20 mouse cellular contexts compared by ENCODE assay signal in the genomic region with DNA sequence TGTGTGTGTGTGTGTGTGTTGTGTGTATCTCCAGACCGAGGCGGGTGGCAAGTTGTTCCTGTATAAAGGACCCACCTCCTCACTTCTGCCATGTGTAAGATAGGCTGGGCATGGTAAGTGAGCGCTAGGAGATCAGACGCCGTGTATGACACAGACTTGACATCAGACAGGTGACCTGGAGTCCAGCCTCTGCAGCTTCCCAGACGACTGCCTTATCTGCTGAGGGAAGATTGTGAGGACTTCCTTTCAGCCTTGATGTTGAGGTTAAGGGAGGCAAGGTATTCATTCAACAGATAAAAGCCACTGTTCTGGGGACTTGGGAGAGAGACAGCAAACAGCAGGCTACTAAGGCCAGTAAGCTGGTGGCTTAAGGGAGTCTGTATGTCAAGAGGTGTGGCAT. TPM values are rescaled to one million over a fixed set of nuclear protein-coding genes. Genes with fewer than 3 reads are reported as not detected.
DNase-seq lines count a peak whose midpoint lies in the region; ATAC-seq and TF ChIP-seq lines count a peak whose summit lies in the region.
"Had no signal": no experiment of that assay in that cellular context is flagged by ENCODE, and none has a peak within 500 bp of the region (broad histone marks: within the 10 kb centered on the region; RNA-seq: fewer than 3 reads in every experiment).

No protein-coding gene starts in this region.

- peak; percentile 40 for TF ChIP-seq EP300 in liver, embryonic 14.5 days (IDR thresholded peaks at IDR 0.05; ENCODE audit: low read depth)

- H3K4me1 ChIP-seq in megakaryocyte, embryonic 14.5 days = peaks cover 96% of the 10 kb centered on the region
- H3K4me1 ChIP-seq in liver, embryonic 14.5 days (replicated peaks; ENCODE audit: control insufficient read depth in 2 of 2, insufficient read depth in 2 of 2, low read length in 1 of 2) = peaks cover 32 to 50% of the 10 kb centered on the region in 2 experiments

- TF ChIP-seq CTCF in liver, embryonic 14.5 days (IDR thresholded peaks at IDR 0.05; ENCODE audit: low read depth) = no peak

- no peaks in the 10 kb centered on the region for H3K9me3 ChIP-seq in megakaryocyte, embryonic 14.5 days
- no peaks in the 10 kb centered on the region for H3K9me3 ChIP-seq in liver, embryonic 14.5 days (ENCODE audit: control insufficient read depth, low read length)
- H3K9me3 ChIP-seq: embryonic facial prominence, embryonic 10.5 days; hindbrain, embryonic 15.5 days; limb, embryonic 10.5 days had no signal

- H3K27ac ChIP-seq in liver, embryonic 14.5 days = no peak overlapping the region
- H3K27ac ChIP-seq: embryonic facial prominence, embryonic 10.5 days; hindbrain, embryonic 15.5 days; limb, embryonic 10.5 days; macrophage had no signal

- DNase-seq in liver, embryonic 14.5 days (ENCODE audit: low read depth in 3 of 3, low spot score in 3 of 3) = no peak
- no peak for DNase-seq in layer of hippocampus, adult 9-11 months
- DNase-seq: cerebellum, adult 11 months; cerebellum, postnatal 25 days; heart, adult 18-20 months; heart, postnatal 14 days; kidney, adult 8-10 months; kidney, postnatal 4 days; lung, embryonic 14.5 days; right cerebral cortex, adult 18-20 months; thymus, postnatal 4 days had no signal

- peaks cover 69% of the 10 kb centered on the region for H3K36me3 ChIP-seq in megakaryocyte, embryonic 14.5 days (replicated peaks; ENCODE audit: low read length)
- no peaks in the 10 kb centered on the region for H3K36me3 ChIP-seq in liver, embryonic 14.5 days (replicated peaks; ENCODE audit: control insufficient read depth, insufficient read depth, low read depth)
- H3K36me3 ChIP-seq: hindbrain, embryonic 15.5 days had no signal

- no peak for ATAC-seq in megakaryocyte, adult 5-6 weeks (ENCODE audit: poor library complexity, severe bottlenecking)
- peak; percentile 40 for ATAC-seq in erythroblast, adult 5-6 weeks (replicated peaks; ENCODE audit: low FRiP score, poor library complexity, severe bottlenecking)
- ATAC-seq in liver, embryonic 14.5 days (ENCODE audit: insufficient read depth) = peak; percentile 68
- no peak for ATAC-seq in granulocyte monocyte progenitor cell, adult 5-6 weeks (replicated peaks; ENCODE audit: poor library complexity, severe bottlenecking)
- ATAC-seq in activated CD4-positive, CD25-positive, alpha-beta regulatory T cell, adult 4 months = no peak

- no peaks in the 10 kb centered on the region for H3K27me3 ChIP-seq in megakaryocyte, embryonic 14.5 days (replicated peaks)
- H3K27me3 ChIP-seq in liver, embryonic 14.5 days (ENCODE audit: control insufficient read depth, insufficient read depth, low read length) = no peaks in the 10 kb centered on the region
- H3K27me3 ChIP-seq: hindbrain, embryonic 15.5 days had no signal

- H3K9ac ChIP-seq in liver, embryonic 14.5 days (replicated peaks) = no peak overlapping the region
- H3K9ac ChIP-seq: hindbrain, embryonic 15.5 days; lung, embryonic 14.5 days had no signal

- 6% methylated on average over 6 of the region's 6 CpGs for WGBS in liver, embryonic 14.5 days (ENCODE audit: insufficient replicate concordance)

- peak overlapping the region; percentile 83 for H3K4me3 ChIP-seq in megakaryocyte, embryonic 14.5 days (replicated peaks)
- no peak overlapping the region for H3K4me3 ChIP-seq in liver, embryonic 14.5 days (ENCODE audit: insufficient read depth in 1 of 2, low read depth in 2 of 2, low read length in 2 of 2)
- H3K4me3 ChIP-seq: embryonic facial prominence, embryonic 10.5 days; hindbrain, embryonic 15.5 days; limb, embryonic 10.5 days had no signal

- peak overlapping the region; percentile 37 for H3K4me2 ChIP-seq in liver, embryonic 14.5 days (ENCODE audit: low read depth)
- H3K4me2 ChIP-seq: hindbrain, embryonic 15.5 days; lung, embryonic 14.5 days had no signal

RNA-seq across cellular contexts. Expression of a gene that starts 6.6 kb away (rescaled TPM):
- 92.3 and 120 TPM in 2 replicates for polyA plus RNA-seq in megakaryocyte, embryonic 14.5 days (2012; ENCODE audit: insufficient read depth, low replicate concordance)
- total RNA-seq in megakaryocyte, adult 5-6 weeks (2015) = 58.4 and 60.3 TPM in 2 replicates
- 22.7 and 26.5 TPM in 2 replicates for total RNA-seq in megakaryocyte, adult 5-6 weeks (2017)
- total RNA-seq in erythroblast, adult 5-6 weeks (2015; ENCODE audit: low replicate concordance) = 25.1 and 34.8 TPM in 2 replicates
- 23.0 and 28.3 TPM in 2 replicates for total RNA-seq in erythroblast, adult 5-6 weeks (2017; ENCODE audit: low replicate concordance)
- 9.8 and 10.4 TPM in 2 replicates for polyA plus RNA-seq in liver, embryonic 14.5 days (2012; rRNA removed)
- polyA plus RNA-seq in liver, embryonic 14.5 days (2014; fragmentation: Nextera tagmentation; extraction: Ambion mirVana) = 6.7 and 10.6 TPM in 2 replicates
- total RNA-seq in granulocyte monocyte progenitor cell, adult 5-6 weeks (2014; fragmentation: Nextera tagmentation) = 30.7 and 49.5 TPM in 2 replicates
- total RNA-seq in granulocyte monocyte progenitor cell, adult 5-6 weeks (2017) = 6.0 and 11.8 TPM in 2 replicates
- 10 to 100 TPM; 24.3 to 32.6 TPM for polyA plus RNA-seq in activated CD4-positive, CD25-positive, alpha-beta regulatory T cell, adult 4 months (2017; shearing (Covaris generic))

Comparison
In these comparisons a context has a peak if more than half of its experiments do, and no peak if none do; other contexts are left out.
1. ATAC-seq: peak in erythroblast, adult 5-6 weeks (single experiment) and liver, embryonic 14.5 days (single experiment); none in megakaryocyte, adult 5-6 weeks (single experiment), granulocyte monocyte progenitor cell, adult 5-6 weeks (single experiment) and activated CD4-positive, CD25-positive, alpha-beta regulatory T cell, adult 4 months (single experiment).